Mouse (Mus musculus) midbrain, embryonic 11.5 days (tissue): ENCODE results near the gene Sae1. TPM values are rescaled to one million over a fixed set of nuclear protein-coding genes. Genes with fewer than 3 reads are reported as not detected.
"Not testable (repeated sequence)": the region's sequence is repeated elsewhere in the genome, so short reads cannot be mapped to it uniquely, and the experiment has no call there.

Source experiments
- ATAC-seq: fragments of 200-750 bp; cut with Nextera tagmentation; 2 replicates; pipeline ENCODE4 v1.8.0; 2017; ENCODE audit warnings: moderate TSS enrichment, moderate library complexity; ENCODE audit not compliant: low FRiP score
- DNase-seq: peaks from one replicate; pipeline ENCODE4 v3.0.0; 2015; ENCODE audit warnings: low spot score; ENCODE audit errors: missing footprints
- H3K27ac ChIP-seq: fragments of 300-500 bp; sonication (generic); 2 replicates; pipeline ENCODE4 v1.5.1; 2014; ENCODE audit warnings: low read depth, low read length
- H3K27me3 ChIP-seq: fragments of 300-500 bp; sonication (generic); 2 replicates; pipeline ENCODE4 v1.6.1; 2014; ENCODE audit warnings: mild to moderate bottlenecking, low read length, moderate library complexity, mixed read lengths; ENCODE audit not compliant: control insufficient read depth, insufficient read depth
- H3K36me3 ChIP-seq: fragments of 300-500 bp; sonication (generic); 2 replicates; pipeline ENCODE4 v1.6.1; 2014; ENCODE audit warnings: mild to moderate bottlenecking, low read length, moderate library complexity, mixed read lengths; ENCODE audit not compliant: control insufficient read depth, insufficient read depth
- H3K4me1 ChIP-seq: fragments of 300-500 bp; sonication (generic); 2 replicates; pipeline ENCODE4 v1.6.1; 2014; ENCODE audit warnings: low read length; ENCODE audit not compliant: control insufficient read depth, insufficient read depth
- H3K4me2 ChIP-seq: fragments of 300-500 bp; sonication (generic); 2 replicates; pipeline ENCODE4 v1.6.1; 2014; ENCODE audit warnings: mild to moderate bottlenecking, moderate library complexity
- H3K4me3 ChIP-seq: fragments of 300-500 bp; sonication (generic); 2 replicates; pipeline ENCODE4 v1.5.1; 2014; ENCODE audit warnings: low read depth, low read length
- H3K9ac ChIP-seq: fragments of 300-500 bp; sonication (generic); 2 replicates; pipeline ENCODE4 v1.6.1; 2014; ENCODE audit warnings: low read length
- H3K9me3 ChIP-seq: fragments of 300-500 bp; sonication (generic); 2 replicates; pipeline ENCODE4 v1.6.1; 2016; ENCODE audit warnings: low read length; ENCODE audit not compliant: control insufficient read depth
- WGBS: fragments of 180-500 bp; shearing (Covaris S2); extraction: QIAGEN DNeasy Blood & Tissue Kit; methylation state at CpG from one replicate; pipeline ENCODE4 v1.1.7; 2014; 5-methylcytosine and 5-hydroxymethylcytosine counted together
- polyA plus RNA-seq: library from polyadenylated mRNA; unstranded; fragments of >200 nt; fragmentation: Nextera tagmentation; extraction: Ambion mirVana; gene quantifications from 2 replicates; pipeline ENCODE4 v1.2.1, GENCODE M21; 2014

Gene Sae1
- polyA plus RNA-seq, 1 experiment from 2014 or later, result 382 TPM

DNA sequence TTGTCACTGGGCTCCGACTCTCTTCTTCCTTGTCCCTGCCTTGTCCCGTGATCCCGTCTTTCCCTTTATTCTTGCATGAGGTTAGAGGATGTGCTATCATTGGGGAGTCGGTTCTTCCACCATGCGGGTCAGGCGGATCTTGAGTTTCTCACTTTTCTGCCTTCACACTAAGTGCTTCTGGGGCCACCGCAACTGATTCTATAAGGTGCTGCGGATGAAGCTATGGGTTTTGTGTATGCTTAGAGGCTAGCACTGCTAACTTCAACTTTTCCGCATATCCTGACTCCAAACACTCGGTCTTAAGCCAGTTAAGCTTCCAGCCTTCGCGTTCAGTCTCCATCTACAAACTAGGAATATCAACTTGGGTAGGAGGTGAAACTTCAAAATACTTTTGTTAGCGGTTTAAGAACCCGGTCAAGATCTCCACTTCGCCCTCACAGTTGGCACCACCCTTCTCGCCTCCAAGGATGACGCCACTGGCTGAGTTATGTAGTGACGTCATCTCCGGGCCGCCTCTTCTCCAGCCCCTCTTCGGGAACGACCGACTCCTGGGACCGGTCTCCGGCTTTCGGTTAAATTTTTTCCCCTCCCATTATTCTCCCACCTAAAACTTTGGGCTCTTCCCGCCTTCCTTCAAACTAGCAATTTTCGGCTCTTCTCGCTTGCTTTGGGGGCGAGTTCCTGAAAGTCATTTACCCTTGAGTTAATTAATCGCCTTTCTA is 11.7 kb upstream of the Sae1 start:
- Histone ChIP-seq H3K4me3 (peak overlapping the region; percentile 89), H3K27me3 (no peaks in the 10 kb centered on the region), H3K4me2 (peak overlapping the region; percentile 96), H3K4me1 (peaks cover 14% of the 10 kb centered on the region), H3K36me3 (no peaks in the 10 kb centered on the region), H3K9ac (peak overlapping the region; percentile 100), H3K27ac (peak overlapping the region; percentile 100), H3K9me3 (no peaks in the 10 kb centered on the region)
- under 1% methylated on average over 31 of the region's 31 CpGs for WGBS
- ATAC-seq (peak; percentile 83), DNase-seq (peak; percentile 99)

GRCm38 (mm10) chr7:16398387-16399050 is 10.9 kb upstream of the Sae1 start:
- no peaks in the 10 kb centered on the region for H3K27me3 ChIP-seq
- no peaks in the 10 kb centered on the region for H3K9me3 ChIP-seq
- H3K4me1 ChIP-seq, result peaks cover 12% of the 10 kb centered on the region
- no peaks in the 10 kb centered on the region for H3K36me3 ChIP-seq
- peak overlapping the region; percentile 100 for H3K9ac ChIP-seq
- ATAC-seq (no peak), DNase-seq (no peak)
- H3K27ac ChIP-seq, result peak overlapping the region; percentile 100
- H3K4me3 ChIP-seq, result peak overlapping the region; percentile 89
- 54% methylated on average over 3 of the region's 3 CpGs for WGBS
- H3K4me2 ChIP-seq, result peak overlapping the region; percentile 96

DNA sequence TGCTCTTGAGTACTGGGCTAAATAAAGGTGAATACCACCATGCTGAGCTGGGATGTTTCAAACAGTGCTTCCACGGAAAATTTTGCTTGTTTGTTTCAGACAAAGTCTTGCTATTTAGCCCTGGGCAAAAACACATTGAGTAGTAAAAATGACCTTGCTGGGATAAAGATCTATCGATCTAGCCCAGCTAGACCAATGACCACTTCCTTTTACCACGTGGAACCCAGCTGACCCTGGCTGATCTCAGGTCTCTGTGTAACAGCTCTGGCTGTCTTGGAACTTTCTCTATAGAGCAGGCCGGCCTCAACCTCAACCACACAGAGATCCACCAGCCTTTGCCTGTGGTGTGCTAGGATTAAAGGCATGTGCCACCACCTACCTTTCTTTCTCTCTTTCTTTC is 9.9 kb upstream of the Sae1 start:
- no peak overlapping the region for H3K9ac ChIP-seq
- DNase-seq (no peak), ATAC-seq (no peak)
- H3K27me3 ChIP-seq, result no peaks in the 10 kb centered on the region
- no peak overlapping the region for H3K4me3 ChIP-seq
- no peaks in the 10 kb centered on the region for H3K36me3 ChIP-seq
- H3K4me1 ChIP-seq, result peaks cover 5% of the 10 kb centered on the region
- H3K27ac ChIP-seq, result no peak overlapping the region
- H3K9me3 ChIP-seq, result no peaks in the 10 kb centered on the region
- 80% methylated on average over 4 of the region's 4 CpGs for WGBS
- no peak overlapping the region for H3K4me2 ChIP-seq

GRCm38 (mm10) chr7:16395944-16396343 is 8.3 kb upstream of the Sae1 start:
- 0% methylated on average over 2 of the region's 2 CpGs for WGBS
- no peak overlapping the region for H3K27ac ChIP-seq
- no peak overlapping the region for H3K4me3 ChIP-seq
- no peaks in the 10 kb centered on the region for H3K36me3 ChIP-seq
- peaks cover 5% of the 10 kb centered on the region for H3K4me1 ChIP-seq
- ATAC-seq (no peak), DNase-seq (peak; percentile 93)
- no peak overlapping the region for H3K4me2 ChIP-seq
- H3K9me3 ChIP-seq, result no peaks in the 10 kb centered on the region
- H3K9ac ChIP-seq, result no peak overlapping the region
- H3K27me3 ChIP-seq, result no peaks in the 10 kb centered on the region

- 51% methylated on average over 4 of the region's 4 CpGs for WGBS
- Histone ChIP-seq H3K9ac (no peak overlapping the region), H3K27me3 (no peaks in the 10 kb centered on the region), H3K4me1 (no peaks in the 10 kb centered on the region), H3K4me3 (no peak overlapping the region), H3K9me3 (no peaks in the 10 kb centered on the region), H3K4me2 (no peak overlapping the region), H3K36me3 (no peaks in the 10 kb centered on the region), H3K27ac (no peak overlapping the region)
- no peak for ATAC-seq
- no peak for DNase-seq
These were observed 5.3 kb upstream of the Sae1 start for GRCm38 (mm10) chr7:16392923-16393322.

GRCm38 (mm10) chr7:16389942-16390341 is 2.3 kb upstream of the Sae1 start:
- H3K27me3 ChIP-seq, DNase-seq, H3K4me3 ChIP-seq, H3K9me3 ChIP-seq, H3K4me1 ChIP-seq, ATAC-seq, H3K4me2 ChIP-seq, H3K9ac ChIP-seq, H3K36me3 ChIP-seq, H3K27ac ChIP-seq: not testable (repeated sequence)
- WGBS, result 90% methylated on average over 2 of the region's 2 CpGs

GRCm38 (mm10) chr7:16376505-16376904 is 11.1 kb downstream of the Sae1 start:
- no peak overlapping the region for H3K27ac ChIP-seq
- no peaks in the 10 kb centered on the region for H3K27me3 ChIP-seq
- ATAC-seq (no peak), DNase-seq (no peak)
- no peak overlapping the region for H3K9ac ChIP-seq
- no peaks in the 10 kb centered on the region for H3K4me1 ChIP-seq
- no peak overlapping the region for H3K4me2 ChIP-seq
- no peaks in the 10 kb centered on the region for H3K9me3 ChIP-seq
- H3K36me3 ChIP-seq, result peaks cover 16% of the 10 kb centered on the region
- WGBS, result 100% methylated on average over 1 of the region's 1 CpGs
- H3K4me3 ChIP-seq, result no peak overlapping the region

GRCm38 (mm10) chr7:16374989-16375388 is 12.6 kb downstream of the Sae1 start:
- Histone ChIP-seq H3K27ac (no peak overlapping the region), H3K4me2 (no peak overlapping the region), H3K9me3 (no peaks in the 10 kb centered on the region), H3K36me3 (peaks cover 27% of the 10 kb centered on the region), H3K27me3 (no peaks in the 10 kb centered on the region), H3K4me1 (no peaks in the 10 kb centered on the region), H3K9ac (no peak overlapping the region), H3K4me3 (no peak overlapping the region)
- ATAC-seq, result no peak
- 94% methylated on average over 5 of the region's 5 CpGs for WGBS
- no peak for DNase-seq

- Histone ChIP-seq H3K4me3 (no peak overlapping the region), H3K9me3 (no peaks in the 10 kb centered on the region), H3K4me2 (no peak overlapping the region), H3K36me3 (peaks cover 33% of the 10 kb centered on the region), H3K27me3 (peaks cover 3% of the 10 kb centered on the region; the same call in 1 of the 2 replicates), H3K9ac (no peak overlapping the region), H3K4me1 (no peaks in the 10 kb centered on the region), H3K27ac (no peak overlapping the region)
- 88% methylated on average over 2 of the region's 2 CpGs for WGBS
- ATAC-seq (no peak), DNase-seq (no peak)
These were observed 13.9 kb downstream of the Sae1 start for GRCm38 (mm10) chr7:16373719-16374118.
